Mouse (Mus musculus) right cerebral cortex, adult 2 months (tissue): ENCODE data around the gene Nrg3.

Experiments used
- DNase-seq, 2 experiments: peaks; one replicate each; pipeline ENCODE4 v3.0.0; 2021 to 2022; ENCODE audit warnings: low spot score in 2 of 2

Gene Nrg3

GRCm38 (mm10) chr14:39472790-39473761 is at the start of gene Nrg3:
TSS of gene Nrg3 (minus strand) at chr14:39473088.
- peak; percentile 60 to 73 for DNase-seq

GRCm38 (mm10) chr14:39508956-39509355 is 36.1 kb upstream of the Nrg3 start:
- DNase-seq, result peak in 1 of 2 experiments; percentile 25

- peak; percentile 64 to 69 for DNase-seq
Measured at GRCm38 (mm10) chr14:39473771-39474211, 903 bp upstream of the Nrg3 start.

- DNase-seq, result peak in 1 of 2 experiments; percentile 45
Measured at GRCm38 (mm10) chr14:39472146-39472751, 639 bp downstream of the Nrg3 start.

- DNase-seq, result peak in 1 of 2 experiments; percentile 37
Measured at GRCm38 (mm10) chr14:39471236-39471981, 1.5 kb downstream of the Nrg3 start.

- DNase-seq, result no peak
Measured at GRCm38 (mm10) chr14:39445501-39445900, 27.4 kb downstream of the Nrg3 start.

- DNase-seq, result no peak
Measured at GRCm38 (mm10) chr14:39428503-39428902, 44.4 kb downstream of the Nrg3 start.

GRCm38 (mm10) chr14:39421874-39422273 is 51.0 kb downstream of the Nrg3 start:
- no peak for DNase-seq

GRCm38 (mm10) chr14:39413270-39413669 is 59.6 kb downstream of the Nrg3 start:
- DNase-seq, result no peak

GRCm38 (mm10) chr14:39386845-39387244 is 86.0 kb downstream of the Nrg3 start:
- no peak for DNase-seq

- no peak for DNase-seq
Measured at GRCm38 (mm10) chr14:39381321-39381720, 91.6 kb downstream of the Nrg3 start.

GRCm38 (mm10) chr14:39373220-39373619 is 99.7 kb downstream of the Nrg3 start:
- DNase-seq, result no peak

GRCm38 (mm10) chr14:39356251-39356650 is 116.6 kb downstream of the Nrg3 start:
- DNase-seq, result no peak

- no peak for DNase-seq
Measured at GRCm38 (mm10) chr14:39351979-39352737, 120.7 kb downstream of the Nrg3 start.

GRCm38 (mm10) chr14:39317424-39318110 is 155.3 kb downstream of the Nrg3 start:
- peak; percentile 30 to 47 for DNase-seq

GRCm38 (mm10) chr14:39314111-39314510 is 158.8 kb downstream of the Nrg3 start:
- DNase-seq, result no peak

GRCm38 (mm10) chr14:39265121-39265520 is 207.8 kb downstream of the Nrg3 start:
- no peak for DNase-seq

- peak in 1 of 2 experiments; percentile 44 for DNase-seq
Measured at GRCm38 (mm10) chr14:39264422-39264821, 208.5 kb downstream of the Nrg3 start.

- DNase-seq, result peak in 1 of 2 experiments; percentile 24
Measured at GRCm38 (mm10) chr14:39261016-39261415, 211.9 kb downstream of the Nrg3 start.

- no peak for DNase-seq
Measured at GRCm38 (mm10) chr14:39255391-39255790, 217.5 kb downstream of the Nrg3 start.

- no peak for DNase-seq
Measured at GRCm38 (mm10) chr14:39240267-39240666, 232.6 kb downstream of the Nrg3 start.
